ENCODE assay signal across 24 mouse cellular contexts in the genomic region with DNA sequence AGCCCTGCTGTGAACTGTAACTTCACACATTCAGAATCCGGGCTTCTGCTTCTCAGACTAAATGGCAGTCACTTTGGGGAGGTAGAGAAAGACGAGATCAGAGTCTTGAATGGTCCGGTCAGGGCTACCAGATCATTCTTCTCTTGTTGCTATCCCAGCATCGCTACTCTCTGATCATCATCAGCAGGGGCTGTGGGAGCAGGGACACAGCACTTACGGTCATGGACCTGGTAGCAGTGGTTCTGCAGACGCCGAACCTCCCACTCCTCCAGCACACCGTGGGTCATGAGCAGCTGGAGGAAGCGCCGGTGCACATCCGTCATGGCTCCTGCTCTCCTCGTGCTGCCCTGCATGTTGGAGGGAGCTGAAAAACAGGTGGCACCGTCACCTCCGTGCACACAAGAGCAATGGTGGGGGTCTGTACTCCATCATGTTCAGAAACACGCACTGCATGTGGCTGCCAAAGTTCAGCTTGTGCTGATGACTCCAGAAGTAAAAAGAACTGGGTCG. TPM values are rescaled to one million over a fixed set of nuclear protein-coding genes. Genes with fewer than 3 reads are reported as not detected.
DNase-seq lines count a peak whose midpoint lies in the region; ATAC-seq lines count a peak whose summit lies in the region.
"Had no signal": no experiment of that assay in that cellular context is flagged by ENCODE, and none has a peak within 500 bp of the region (broad histone marks: within the 10 kb centered on the region; RNA-seq: fewer than 3 reads in every experiment).

No protein-coding gene starts in this region.

- H3K9ac ChIP-seq in liver, embryonic 15.5 days = no peak overlapping the region
- H3K9ac ChIP-seq: embryonic facial prominence, embryonic 13.5 days; forebrain, embryonic 12.5 days; heart, embryonic 15.5 days; hindbrain, embryonic 13.5 days had no signal

- no peak for ATAC-seq in liver, embryonic 15.5 days (ENCODE audit: insufficient read depth)
- ATAC-seq: forebrain, embryonic 16.5 days; hindbrain, postnatal 0 days had no signal

- H3K9me3 ChIP-seq in liver, embryonic 15.5 days (replicated peaks) = no peaks in the 10 kb centered on the region
- H3K9me3 ChIP-seq: embryonic facial prominence, embryonic 13.5 days; forebrain, embryonic 12.5 days; heart, embryonic 15.5 days; hindbrain, embryonic 13.5 days had no signal

- H3K27ac ChIP-seq in liver, embryonic 15.5 days (replicated peaks) = peak overlapping the region; percentile 19; the same call in 1 of the 2 replicates
- H3K27ac ChIP-seq: embryonic facial prominence, embryonic 13.5 days; forebrain, embryonic 12.5 days; heart, embryonic 15.5 days; hindbrain, embryonic 13.5 days; hindbrain, postnatal 0 days had no signal

- DNase-seq in liver = no peak
- peak; percentile 46 for DNase-seq in thymus, postnatal 0 days (ENCODE audit: low spot score)
- DNase-seq in thymus, postnatal 25 days = no peak
- DNase-seq in naive thymus-derived CD4-positive, alpha-beta T cell, adult 2 months (ENCODE audit: low read depth) = peak; percentile 52
- no peak for DNase-seq in MN1 (ENCODE audit: low spot score)
- DNase-seq in embryo, embryonic 11 days = no peak
- DNase-seq: adrenal gland, adult 2 months; adrenal gland, postnatal 25 days; B cell, adult 2 months; cerebellum, adult 11-12 months; cerebellum, adult 9-10 months; cerebellum, postnatal 25 days; gastrocnemius, postnatal 10 days; heart, adult 18-20 months; heart, postnatal 14 days had no signal

- no peaks in the 10 kb centered on the region for H3K27me3 ChIP-seq in liver, embryonic 15.5 days
- H3K27me3 ChIP-seq: CH12.LX; embryonic facial prominence, embryonic 13.5 days; forebrain, embryonic 12.5 days; heart, embryonic 15.5 days; hindbrain, embryonic 13.5 days had no signal

- peaks cover 48% of the 10 kb centered on the region for H3K36me3 ChIP-seq in liver, embryonic 15.5 days (replicated peaks)

- peaks cover 74% of the 10 kb centered on the region for H3K4me1 ChIP-seq in liver, embryonic 15.5 days (replicated peaks)

- H3K4me2 ChIP-seq in liver, embryonic 15.5 days = no peak overlapping the region
- H3K4me2 ChIP-seq: embryonic facial prominence, embryonic 13.5 days; forebrain, embryonic 12.5 days; heart, embryonic 11.5 days; heart, embryonic 15.5 days; hindbrain, embryonic 13.5 days had no signal

- no peak overlapping the region for H3K4me3 ChIP-seq in liver, embryonic 15.5 days (replicated peaks)
- H3K4me3 ChIP-seq: embryonic facial prominence, embryonic 13.5 days; forebrain, embryonic 12.5 days; heart, embryonic 15.5 days; hindbrain, embryonic 13.5 days had no signal

- WGBS in liver, embryonic 15.5 days (ENCODE audit: insufficient replicate concordance) = 87% methylated on average over 16 of the region's 16 CpGs

RNA-seq across cellular contexts. Expression of a gene that starts 5.2 kb away (rescaled TPM):
- 73.8 and 75.2 TPM in 2 replicates for polyA plus RNA-seq in liver, embryonic 15.5 days (2015; fragmentation: Nextera tagmentation; extraction: Ambion mirVana)
- polyA plus RNA-seq in thymus, postnatal 0 days (2015; fragmentation: Nextera tagmentation; extraction: Ambion mirVana) = 191 and 200 TPM in 2 replicates

RNA-seq across cellular contexts. Expression of a gene that starts 41.7 kb away (rescaled TPM):
- 6.3 and 6.5 TPM in 2 replicates for polyA plus RNA-seq in liver, embryonic 15.5 days (2015; fragmentation: Nextera tagmentation; extraction: Ambion mirVana)
- polyA plus RNA-seq in thymus, postnatal 0 days (2015; fragmentation: Nextera tagmentation; extraction: Ambion mirVana) = 12.6 and 15.1 TPM in 2 replicates

Comparison
In these comparisons a context has a peak if more than half of its experiments do, and no peak if none do; other contexts are left out.
1. DNase-seq: peak in thymus, postnatal 0 days (single experiment) and naive thymus-derived CD4-positive, alpha-beta T cell, adult 2 months (single experiment); none in liver (single experiment), thymus, postnatal 25 days (single experiment), MN1 (single experiment) and embryo, embryonic 11 days (single experiment).